Mouse (Mus musculus) heart, embryonic 13.5 days (tissue): ENCODE measurements around the gene Lrrc45. TPM values are rescaled to one million over a fixed set of nuclear protein-coding genes. Genes with fewer than 3 reads are reported as not detected.
A peak's percentile ranks its signal among the peaks of the same experiment; 100 is the strongest.
"Not testable (repeated sequence)": the region's sequence is repeated elsewhere in the genome, so short reads cannot be mapped to it uniquely, and the experiment has no call there.

ENCODE experiments used
- ATAC-seq: fragments of 200-750 bp; cut with Nextera tagmentation; 2 replicates; pipeline ENCODE4 v1.8.0; 2017; ENCODE audit warnings: moderate TSS enrichment; ENCODE audit not compliant: insufficient number of reproducible peaks, low FRiP score, low TSS enrichment; ENCODE audit errors: extremely low read depth
- H3K27ac ChIP-seq: fragments of 300-500 bp; sonication (generic); replicated peaks from 2 replicates; pipeline ENCODE4 v1.5.1; 2015; ENCODE audit warnings: moderate library complexity, mild to moderate bottlenecking, inconsistent platforms
- H3K27me3 ChIP-seq: fragments of 300-500 bp; sonication (generic); replicated peaks from 2 replicates; pipeline ENCODE4 v1.6.1; 2015; ENCODE audit warnings: mild to moderate bottlenecking, inconsistent platforms
- H3K36me3 ChIP-seq: fragments of 300-500 bp; sonication (generic); 2 replicates; pipeline ENCODE4 v1.6.1; 2015; ENCODE audit warnings: mild to moderate bottlenecking, inconsistent platforms
- H3K4me1 ChIP-seq: fragments of 300-500 bp; sonication (generic); 2 replicates; pipeline ENCODE4 v1.6.1; 2015; ENCODE audit warnings: inconsistent platforms
- H3K4me2 ChIP-seq: fragments of 300-500 bp; sonication (generic); 2 replicates; pipeline ENCODE4 v1.6.1; 2015; ENCODE audit warnings: inconsistent platforms, mild to moderate bottlenecking, moderate library complexity
- H3K4me3 ChIP-seq: fragments of 300-500 bp; sonication (generic); 2 replicates; pipeline ENCODE4 v1.5.1; 2015; ENCODE audit warnings: moderate library complexity, mild to moderate bottlenecking, inconsistent platforms
- H3K9ac ChIP-seq: fragments of 300-500 bp; sonication (generic); 2 replicates; pipeline ENCODE4 v1.6.1; 2015; ENCODE audit warnings: inconsistent platforms, mild to moderate bottlenecking, moderate library complexity
- H3K9me3 ChIP-seq: fragments of 300-500 bp; sonication (generic); 2 replicates; pipeline ENCODE4 v1.6.1; 2016; ENCODE audit warnings: inconsistent platforms
- WGBS: fragments of 180-500 bp; shearing (Covaris S2); methylation state at CpG from one replicate; pipeline ENCODE4 v1.1.7; 2015; ENCODE audit warnings: mixed read lengths; 5-methylcytosine and 5-hydroxymethylcytosine counted together
- polyA plus RNA-seq: library from polyadenylated mRNA; unstranded; fragments of >200 nt; fragmentation: Nextera tagmentation; extraction: Ambion mirVana; gene quantifications from 2 replicates; pipeline ENCODE4 v1.2.1, GENCODE M21; 2015

Gene Lrrc45
- polyA plus RNA-seq, 1 experiment from 2014 or later: 28.1 TPM

- peaks cover 23% of the 10 kb centered on the region for H3K27me3 ChIP-seq
- ATAC-seq: no peak
- no peak overlapping the region for H3K27ac ChIP-seq
- no peak overlapping the region for H3K4me3 ChIP-seq
- H3K36me3 ChIP-seq: no peaks in the 10 kb centered on the region
- no peak overlapping the region for H3K9ac ChIP-seq
- no peak overlapping the region for H3K4me2 ChIP-seq
- peaks cover 9% of the 10 kb centered on the region for H3K4me1 ChIP-seq
- WGBS: 75% methylated on average over 9 of the region's 9 CpGs
- peaks cover 37% of the 10 kb centered on the region for H3K9me3 ChIP-seq
Measured at GRCm38 (mm10) chr11:120760236-120760635, 46.5 kb downstream of the Lrrc45 start.

- H3K27ac ChIP-seq: no peak overlapping the region
- H3K4me1 ChIP-seq: peaks cover 9% of the 10 kb centered on the region
- no peaks in the 10 kb centered on the region for H3K36me3 ChIP-seq
- peak overlapping the region; percentile 45 for H3K9ac ChIP-seq
- H3K9me3 ChIP-seq: peaks cover 30% of the 10 kb centered on the region
- peaks cover 36% of the 10 kb centered on the region for H3K27me3 ChIP-seq
- no peak for ATAC-seq
- WGBS: 57% methylated on average over 14 of the region's 14 CpGs
- peak overlapping the region; percentile 24; the same call in 1 of the 2 replicates for H3K4me3 ChIP-seq
- peak overlapping the region; percentile 57 for H3K4me2 ChIP-seq
Measured at GRCm38 (mm10) chr11:120761811-120762671, 48.3 kb downstream of the Lrrc45 start.

DNA sequence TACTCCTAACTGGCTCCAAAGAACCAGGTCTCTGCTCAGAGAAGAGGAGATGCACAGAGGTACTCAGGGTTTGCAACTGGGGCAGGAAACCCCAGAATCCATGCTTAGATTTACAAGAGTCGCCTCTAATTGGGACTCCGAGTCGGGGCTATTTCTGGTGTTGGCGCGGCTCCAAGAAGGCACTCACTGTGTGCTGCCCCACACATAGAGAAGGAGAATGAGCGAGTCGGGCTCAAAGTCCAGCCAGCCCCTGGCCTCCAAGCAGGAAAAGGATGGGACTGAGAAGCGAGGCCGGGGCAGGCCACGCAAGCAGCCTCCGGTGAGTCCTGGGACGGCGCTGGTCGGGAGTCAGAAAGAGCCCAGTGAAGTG is 48.9 kb downstream of the Lrrc45 start, which contains the start of gene Hmga1b:
Gene Hmga1b, plus strand, starts transcription at position 123 of the 370 bp plus-strand sequence.
- H3K4me1 ChIP-seq, H3K27ac ChIP-seq, H3K36me3 ChIP-seq, ATAC-seq: not testable (repeated sequence)
- Histone ChIP-seq H3K9me3 (peaks cover 26% of the 10 kb centered on the region), H3K4me3 (peak within 1 kb of the TSS; percentile 24), H3K9ac (peak within 1 kb of the TSS; percentile 45), H3K4me2 (peak within 1 kb of the TSS; percentile 57), H3K27me3 (peaks cover 36% of the 10 kb centered on the region)
- 8% methylated on average over 14 of the region's 14 CpGs for WGBS

GRCm38 (mm10) chr11:120763121-120763999 is 49.6 kb downstream of the Lrrc45 start:
- not testable (repeated sequence) for ATAC-seq, H3K27ac ChIP-seq, H3K9ac ChIP-seq, H3K4me1 ChIP-seq, H3K36me3 ChIP-seq
- Histone ChIP-seq H3K27me3 (peaks cover 38% of the 10 kb centered on the region), H3K4me2 (peak overlapping the region; percentile 57), H3K9me3 (peaks cover 19% of the 10 kb centered on the region), H3K4me3 (peak overlapping the region; percentile 24)
- WGBS: 0% methylated on average over 7 of the region's 23 CpGs

DNA sequence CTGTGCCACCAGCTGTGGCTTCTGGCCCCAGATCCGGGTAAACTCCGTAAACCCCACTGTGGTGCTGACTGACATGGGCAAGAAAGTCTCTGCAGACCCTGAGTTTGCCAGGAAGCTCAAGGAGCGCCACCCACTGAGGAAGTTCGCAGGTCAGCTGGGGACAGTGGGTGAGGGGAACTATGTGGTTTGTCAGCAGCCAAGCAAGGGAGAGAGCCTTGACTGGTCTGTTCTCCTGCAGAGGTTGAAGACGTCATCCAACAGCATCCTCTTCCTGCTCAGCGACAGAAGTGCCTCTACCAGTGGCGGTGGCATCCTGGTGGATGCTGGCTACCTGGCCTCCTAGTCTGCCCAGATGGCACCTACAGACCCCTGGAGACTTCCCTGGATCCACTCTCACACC is 53.3 kb downstream of the Lrrc45 start:
- H3K36me3 ChIP-seq, ATAC-seq: not testable (repeated sequence)
- 59% methylated on average over 5 of the region's 7 CpGs for WGBS

DNA sequence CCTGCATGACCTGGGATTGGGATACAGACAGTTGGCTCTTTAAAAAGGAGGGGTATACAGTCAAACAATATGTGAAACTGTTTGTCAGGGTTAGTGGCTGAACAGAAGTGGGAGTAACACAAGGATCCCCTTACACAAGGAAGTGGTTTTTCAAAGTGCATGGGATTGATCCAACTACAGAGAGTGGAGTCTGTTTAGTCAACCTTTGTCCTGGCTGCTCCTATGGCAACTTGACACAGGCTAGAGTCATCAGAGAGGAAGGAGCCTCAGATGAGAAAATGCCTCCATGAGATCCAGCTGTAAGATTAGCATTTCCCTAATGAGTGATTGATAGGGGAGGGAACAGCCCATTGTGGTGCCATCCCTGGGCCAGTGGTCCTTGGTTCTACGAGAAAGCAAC is 54.5 kb downstream of the Lrrc45 start:
- Histone ChIP-seq H3K36me3 (no peaks in the 10 kb centered on the region), H3K4me2 (no peak overlapping the region), H3K27ac (no peak overlapping the region), H3K27me3 (peaks cover 26% of the 10 kb centered on the region), H3K4me3 (no peak overlapping the region), H3K9ac (no peak overlapping the region), H3K4me1 (no peaks in the 10 kb centered on the region), H3K9me3 (no peaks in the 10 kb centered on the region)
- ATAC-seq: no peak
- WGBS: 55% methylated on average over 1 of the region's 1 CpGs

More for the DNA sequence above, 53.3 kb downstream of the Lrrc45 start:
- not testable (repeated sequence) for H3K4me1 ChIP-seq, H3K27ac ChIP-seq, H3K4me3 ChIP-seq, H3K9me3 ChIP-seq, H3K9ac ChIP-seq, H3K4me2 ChIP-seq
- H3K27me3 ChIP-seq: peaks cover 31% of the 10 kb centered on the region

Other genes with a start within 250 kb of the Lrrc45 start
- gene Arl16, start 246.3 kb upstream of the Lrrc45 start, polyA plus RNA-seq: 36.4 and 39.3 TPM in 2 replicates
- 212 and 228 TPM in 2 replicates for gene Mrpl12, start 229.3 kb upstream of the Lrrc45 start, polyA plus RNA-seq
- gene Slc25a10, start 222.1 kb upstream of the Lrrc45 start, polyA plus RNA-seq: 42.9 and 43.2 TPM in 2 replicates
- 2.1 and 2.4 TPM in 2 replicates for gene Gcgr, start 183.2 kb upstream of the Lrrc45 start, polyA plus RNA-seq
- gene Mcrip1, start 164.2 kb upstream of the Lrrc45 start, polyA plus RNA-seq: 134 and 140 TPM in 2 replicates
- gene Ppp1r27, start 162.8 kb upstream of the Lrrc45 start, polyA plus RNA-seq: not detected in 2 replicates
- gene P4hb, start 140.7 kb upstream of the Lrrc45 start, polyA plus RNA-seq: 427 and 448 TPM in 2 replicates
- 435 and 436 TPM in 2 replicates for gene Arhgdia, start 132.3 kb upstream of the Lrrc45 start, polyA plus RNA-seq
- gene Alyref, start 115.6 kb upstream of the Lrrc45 start, polyA plus RNA-seq: 253 and 284 TPM in 2 replicates
- 174 and 199 TPM in 2 replicates for gene Anapc11, start 115.5 kb upstream of the Lrrc45 start, polyA plus RNA-seq
- 14.9 and 18.6 TPM in 2 replicates for gene Npb, start 105.4 kb upstream of the Lrrc45 start, polyA plus RNA-seq
- 71.8 and 90.4 TPM in 2 replicates for gene Pcyt2, start 96.0 kb upstream of the Lrrc45 start, polyA plus RNA-seq
- gene Sirt7, start 88.7 kb upstream of the Lrrc45 start, polyA plus RNA-seq: 17.7 and 20.4 TPM in 2 replicates
- 18.1 and 19.9 TPM in 2 replicates for gene Mafg, start 80.3 kb upstream of the Lrrc45 start, polyA plus RNA-seq
- gene Pycr1, start 70.2 kb upstream of the Lrrc45 start, polyA plus RNA-seq: 22.2 and 23.5 TPM in 2 replicates
- 13.0 and 13.9 TPM in 2 replicates for gene Myadml2, start 65.8 kb upstream of the Lrrc45 start, polyA plus RNA-seq
- gene Notum, start 52.8 kb upstream of the Lrrc45 start, polyA plus RNA-seq: 2.3 and 2.7 TPM in 2 replicates
- gene Aspscr1, start 41.0 kb upstream of the Lrrc45 start, polyA plus RNA-seq: 105 and 109 TPM in 2 replicates
- gene Cenpx, start 187 bp upstream of the Lrrc45 start, polyA plus RNA-seq: 120 and 122 TPM in 2 replicates
- gene Rac3, start 7.5 kb downstream of the Lrrc45 start, polyA plus RNA-seq: 6.4 and 9.8 TPM in 2 replicates
- gene Dcxr, start 13.4 kb downstream of the Lrrc45 start, polyA plus RNA-seq: 7.5 and 7.6 TPM in 2 replicates
- gene Cbr2, start 18.2 kb downstream of the Lrrc45 start, polyA plus RNA-seq: 2.1 and 3.8 TPM in 2 replicates
- gene Hmga1b, start 48.9 kb downstream of the Lrrc45 start, polyA plus RNA-seq: 1.8 and 2.6 TPM in 2 replicates
- 21.4 and 24.5 TPM in 2 replicates for gene Rfng, start 70.3 kb downstream of the Lrrc45 start, polyA plus RNA-seq
- 139 and 146 TPM in 2 replicates for gene Gps1, start 70.3 kb downstream of the Lrrc45 start, polyA plus RNA-seq
- gene Dus1l, start 82.5 kb downstream of the Lrrc45 start, polyA plus RNA-seq: 40.8 and 45.2 TPM in 2 replicates
- 23.2 and 26.4 TPM in 2 replicates for gene Fasn, start 110.6 kb downstream of the Lrrc45 start, polyA plus RNA-seq
- gene Ccdc57, start 218.9 kb downstream of the Lrrc45 start, polyA plus RNA-seq: 3.1 and 3.7 TPM in 2 replicates
- gene Slc16a3, start 234.6 kb downstream of the Lrrc45 start, polyA plus RNA-seq: 224 and 258 TPM in 2 replicates